Mouse (Mus musculus) skeletal muscle tissue, adult 2 months (tissue): ENCODE data around the gene Caap1.

Source experiments
- DNase-seq: peaks from one replicate; pipeline ENCODE4 v3.0.0-alpha.2; 2012; ENCODE audit warnings: low read depth, low spot score

The Caap1 gene

DNA sequence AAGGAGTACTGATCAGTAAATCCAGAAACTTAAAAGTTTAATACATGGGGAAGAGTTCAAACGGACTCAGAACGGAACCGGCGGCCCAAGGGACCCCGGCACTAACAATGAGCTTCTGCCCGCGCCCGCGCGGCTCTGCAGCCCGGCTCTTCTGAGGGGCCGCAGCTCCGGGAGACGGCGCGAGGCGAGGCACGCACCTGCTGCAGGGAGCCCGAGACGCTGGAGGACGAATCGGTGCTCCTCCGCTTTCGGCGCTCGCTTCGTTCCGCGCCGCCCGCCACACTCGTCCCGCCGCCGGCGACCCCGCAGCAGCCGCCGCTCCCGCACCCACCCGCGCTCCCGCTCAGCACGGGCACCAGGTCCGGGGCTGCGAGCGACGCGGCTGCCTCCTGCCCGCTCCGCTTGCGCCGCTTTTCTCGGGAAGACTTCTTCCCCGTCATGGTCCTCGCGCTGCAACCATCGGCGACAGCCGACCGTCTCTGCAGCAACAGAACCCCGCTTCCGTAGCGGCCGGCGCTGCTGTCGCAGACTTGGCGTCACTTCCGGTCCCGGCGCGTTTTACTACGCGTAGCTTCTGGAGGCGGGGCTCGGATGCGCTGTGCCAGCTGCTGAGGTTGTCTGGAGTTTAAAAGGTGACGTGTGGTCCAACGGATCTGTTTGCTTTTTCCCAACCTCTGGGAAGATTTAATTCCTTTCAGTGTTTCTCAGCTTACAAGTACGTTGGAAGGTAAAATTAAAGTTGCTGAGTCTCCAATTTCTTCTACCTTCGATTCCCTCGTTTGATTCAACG is at the start of gene Caap1, which contains the start of gene Gm10306:
Gene Caap1, minus strand, starts transcription at position 532 of the 790 bp plus-strand sequence.
Gene Gm10306, plus strand, starts transcription at position 282 of the 790 bp plus-strand sequence.
- peak; percentile 91 for DNase-seq

DNA sequence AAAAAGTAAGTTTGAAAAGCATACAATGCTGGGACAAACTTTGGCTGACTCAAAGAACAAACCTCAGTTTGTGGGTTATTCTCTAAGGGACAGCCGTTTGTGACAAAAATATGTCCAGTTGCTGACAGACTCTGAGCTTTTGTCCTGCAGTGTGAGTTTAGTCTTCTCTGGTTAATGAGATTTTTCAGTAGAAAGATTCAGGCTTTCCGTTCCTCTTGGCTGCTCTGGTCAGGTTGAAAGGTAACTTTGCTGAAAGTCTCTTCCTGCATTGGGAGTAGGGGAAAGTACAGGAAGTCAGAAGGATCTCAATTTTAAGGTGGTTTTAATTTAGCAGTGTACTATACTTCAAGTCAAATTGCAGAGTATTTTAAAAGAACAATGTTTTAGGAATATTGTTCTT is 49.0 kb upstream of the Caap1 start:
- no peak for DNase-seq

DNA sequence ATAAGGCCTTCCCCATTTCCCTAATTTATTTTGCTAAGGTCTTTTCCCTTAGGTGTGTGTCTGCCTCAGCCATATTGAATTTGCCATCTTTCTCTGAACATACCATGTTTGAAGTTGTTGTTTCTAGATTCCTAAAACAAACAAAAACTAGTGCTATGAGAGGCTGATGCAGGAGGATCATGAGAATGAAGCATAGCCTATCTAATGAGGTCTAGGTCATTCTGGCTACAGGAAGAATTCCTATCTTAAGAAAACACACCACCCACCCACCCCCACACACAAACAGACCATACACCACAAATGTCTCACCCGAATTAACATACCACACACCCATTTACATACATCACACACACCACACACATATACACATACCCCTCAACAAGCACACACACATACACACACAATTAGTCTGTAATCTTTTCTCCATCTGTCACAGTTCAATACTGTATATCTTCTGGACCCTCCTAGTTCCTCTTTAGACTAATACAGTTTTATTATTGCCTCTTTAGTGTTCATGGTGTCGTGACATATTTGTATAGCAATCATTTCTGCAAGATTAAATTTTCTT is 47.9 kb upstream of the Caap1 start:
- no peak for DNase-seq

DNA sequence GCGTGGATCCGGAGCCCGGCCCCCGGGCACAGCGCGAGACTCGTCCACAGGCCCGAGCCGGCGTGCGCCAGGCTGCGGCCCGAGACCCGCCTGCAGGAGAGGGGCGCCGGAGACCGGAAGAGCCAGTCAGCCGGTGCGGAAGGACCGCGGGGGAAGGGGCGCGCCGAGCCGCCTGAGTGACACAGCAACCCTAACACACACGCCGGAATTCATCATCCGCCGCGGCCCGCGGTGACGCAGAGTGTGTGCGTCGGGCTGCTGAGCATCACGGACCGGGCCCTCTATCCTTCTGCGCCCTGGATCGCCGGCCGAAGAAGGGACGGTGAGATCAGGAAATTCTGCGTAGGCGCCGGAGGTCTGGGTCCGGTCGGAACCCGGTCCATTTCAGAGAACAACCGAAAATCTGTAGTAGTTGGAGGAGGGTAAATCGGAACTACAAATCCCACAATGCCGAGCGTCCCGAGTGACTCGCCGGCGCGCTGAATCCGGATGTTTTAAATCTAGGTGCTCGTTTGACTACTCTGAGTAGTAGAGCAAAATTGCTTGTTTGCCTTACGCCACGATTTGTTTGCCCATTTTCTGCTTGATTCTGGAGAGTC is 46.5 kb upstream of the Caap1 start, which contains the start of gene Plaa:
Gene Plaa, minus strand, starts transcription at position 214 of the 599 bp plus-strand sequence.
- DNase-seq = peak; percentile 74

DNA sequence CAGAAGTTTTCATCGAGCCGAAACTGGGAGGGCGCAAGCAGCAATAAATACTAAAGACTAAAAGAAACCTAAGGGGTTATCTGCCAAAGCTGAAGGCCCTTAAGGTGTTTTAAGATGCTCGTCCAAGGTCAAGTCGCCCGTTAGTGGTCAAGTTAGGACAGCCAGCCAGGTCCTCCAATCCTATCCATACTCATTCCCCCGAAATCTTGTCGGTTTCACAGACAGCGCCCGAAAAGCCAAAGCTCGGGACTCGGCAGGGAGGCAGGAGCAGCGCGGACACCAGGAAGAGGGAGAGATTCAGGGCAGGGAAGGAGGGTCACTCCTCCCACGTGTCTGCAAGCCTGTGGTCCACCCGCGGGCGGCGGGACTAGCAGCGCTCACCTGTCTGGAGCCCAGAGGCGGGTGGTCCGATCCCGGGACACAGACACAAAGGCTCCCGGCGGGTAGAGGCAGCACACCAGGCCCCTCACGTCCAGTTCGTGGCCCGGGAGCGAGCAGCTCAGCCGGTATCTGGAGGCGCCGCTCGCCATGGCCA is 46.0 kb upstream of the Caap1 start:
- DNase-seq = no peak

DNA sequence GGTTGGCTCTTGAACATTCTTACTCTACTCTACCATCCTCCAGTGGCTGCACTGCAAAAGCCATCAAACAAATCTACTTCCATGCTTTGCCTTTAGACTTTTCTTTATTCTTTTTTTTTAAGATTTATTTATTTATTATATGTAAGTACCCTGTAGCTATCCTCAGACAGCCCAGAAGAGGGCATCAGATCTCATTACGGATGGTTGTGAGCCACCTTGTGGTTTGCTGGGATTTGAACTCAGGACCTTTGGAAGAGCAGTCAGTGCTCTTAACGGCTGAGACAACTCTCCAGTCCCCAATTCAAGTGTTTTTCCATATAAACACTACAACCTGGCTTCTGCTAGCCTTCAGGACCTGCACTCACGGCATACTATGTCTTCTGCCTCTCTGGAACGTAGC is 44.8 kb upstream of the Caap1 start:
- DNase-seq = no peak

DNA sequence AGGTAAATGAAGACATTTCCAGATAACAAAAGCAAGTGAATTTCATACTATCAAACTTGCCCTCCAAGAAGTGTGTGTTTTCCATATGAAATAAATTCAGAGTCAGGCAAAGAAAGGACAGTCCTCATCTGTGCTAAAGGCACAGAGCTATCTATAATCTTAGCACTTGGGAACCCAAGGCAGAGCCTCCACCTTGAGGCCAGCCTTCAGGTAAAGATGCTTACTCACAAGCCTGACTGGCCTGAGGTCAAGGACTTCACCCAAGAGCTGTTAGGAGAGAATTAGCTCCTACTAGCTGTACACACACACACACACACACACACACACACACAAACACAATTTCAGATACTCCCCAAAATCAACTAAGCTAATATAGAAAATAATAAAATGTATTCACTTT is 36.1 kb upstream of the Caap1 start:
- DNase-seq = no peak

DNA sequence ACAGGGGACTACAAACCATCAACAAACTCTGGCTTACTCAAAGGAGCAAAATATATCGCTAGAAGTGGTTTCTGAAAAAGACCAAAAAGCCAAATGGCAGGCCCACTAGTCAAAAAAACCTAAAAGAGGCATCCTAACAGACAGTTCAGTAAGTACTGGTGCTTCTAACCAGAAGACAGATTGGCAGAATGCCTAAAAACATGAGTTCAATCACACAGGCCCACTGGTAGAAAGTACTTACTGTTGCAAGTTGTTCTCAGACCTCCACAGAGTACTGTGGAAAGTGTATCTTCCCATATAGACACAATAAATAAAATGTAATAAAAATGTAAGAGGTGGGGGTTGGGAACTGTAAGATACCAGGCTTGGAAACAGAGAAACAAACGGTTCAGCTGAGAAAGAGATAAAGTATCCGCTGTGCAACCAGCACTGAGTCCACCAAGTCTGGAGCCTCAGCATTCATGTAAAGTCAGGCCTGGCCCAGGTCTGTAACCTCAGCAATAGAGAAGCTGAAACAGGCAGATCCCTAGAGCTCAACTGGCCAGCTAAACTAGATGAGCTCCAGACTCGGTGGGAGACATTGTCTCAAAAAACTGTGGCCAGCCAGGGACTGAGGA is 35.3 kb upstream of the Caap1 start:
- no peak for DNase-seq

DNA sequence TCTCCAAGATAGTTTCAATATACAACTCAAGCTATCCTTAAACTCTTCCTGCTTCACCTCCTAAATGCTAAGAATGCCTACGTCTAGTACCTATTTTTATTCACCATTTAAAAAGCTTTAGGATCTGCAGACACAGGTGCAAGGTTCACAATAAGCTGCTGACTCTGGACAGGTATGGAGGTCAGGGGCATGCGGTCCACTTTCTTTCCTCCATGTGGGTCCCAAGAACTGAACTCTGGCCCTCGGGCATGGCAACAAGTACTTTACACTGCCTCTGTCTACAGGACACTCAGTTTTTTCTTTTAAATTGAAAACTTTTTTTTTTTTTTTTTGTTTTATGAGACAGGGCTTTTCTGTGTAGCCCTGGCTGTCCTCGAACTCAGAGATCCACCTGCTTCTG is 16.1 kb upstream of the Caap1 start:
- DNase-seq = no peak

DNA sequence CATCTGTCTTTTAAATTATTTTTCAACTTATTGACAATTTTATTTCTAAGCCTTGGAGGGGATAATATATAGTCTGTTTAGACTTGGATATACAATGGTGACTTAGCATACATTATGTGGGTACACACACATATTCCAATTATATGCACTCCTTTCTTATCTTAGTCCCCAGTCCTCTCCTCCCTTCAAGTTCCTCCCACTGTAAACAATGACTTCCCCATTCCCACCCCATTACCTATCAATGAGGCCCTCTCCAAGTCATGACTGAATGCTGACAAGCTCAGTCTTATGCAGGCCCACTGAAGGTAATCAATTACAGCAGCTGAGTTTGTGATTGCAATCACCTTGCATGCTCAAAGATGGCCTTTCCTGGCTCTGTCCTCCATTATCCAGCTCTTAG is 7.7 kb upstream of the Caap1 start:
- DNase-seq = no peak

DNA sequence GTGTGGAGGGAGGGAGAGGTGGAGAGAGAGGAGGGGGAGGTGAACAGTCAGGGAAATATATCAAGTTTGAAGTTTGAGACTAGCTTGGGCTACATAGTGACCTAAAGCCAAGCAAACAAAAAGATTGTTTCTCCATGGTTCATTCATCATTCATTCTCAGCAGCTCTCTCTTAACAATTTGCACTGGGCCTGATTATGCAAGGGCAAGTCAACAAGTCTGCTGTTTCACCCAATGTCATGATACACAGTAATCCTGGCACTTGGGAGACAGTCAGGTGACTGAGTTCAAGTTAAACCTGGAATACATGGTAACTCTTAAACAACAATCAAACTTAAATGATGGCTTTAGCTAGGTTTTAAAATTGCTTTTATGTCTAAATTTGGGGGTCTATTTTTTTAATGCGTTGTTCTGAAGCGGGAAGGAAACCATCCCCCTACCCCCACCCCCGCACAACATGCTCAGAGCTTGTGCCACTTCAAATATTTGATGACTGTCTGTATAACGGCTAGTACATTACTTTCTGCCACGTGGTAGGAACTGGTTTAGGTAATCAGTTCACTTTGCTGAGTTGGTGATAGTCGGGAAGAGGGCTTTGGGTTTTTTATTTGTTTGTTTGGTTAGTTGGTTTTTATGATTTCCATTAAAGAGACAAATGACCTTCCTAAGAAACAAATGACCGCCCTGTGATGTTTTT is 5.5 kb upstream of the Caap1 start:
- no peak for DNase-seq

DNA sequence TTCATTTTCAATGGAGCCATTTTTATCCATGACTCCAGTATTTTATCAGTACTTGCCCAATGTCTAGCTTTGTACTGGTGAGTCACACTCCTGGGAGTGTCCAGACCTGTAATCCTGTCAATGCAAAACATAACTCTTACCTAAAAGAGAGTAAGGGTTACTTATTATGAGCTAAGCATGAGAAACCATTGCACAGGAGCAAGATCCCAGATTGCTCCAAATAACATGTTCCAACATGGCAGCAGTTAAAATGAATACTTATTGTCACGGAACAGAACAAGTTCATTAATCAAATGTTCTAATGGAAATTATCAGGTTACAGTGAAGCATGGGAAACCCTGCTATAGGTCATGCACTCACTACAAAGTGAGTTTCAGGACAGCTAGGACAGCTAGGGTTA is 3.7 kb upstream of the Caap1 start:
- DNase-seq = no peak

DNA sequence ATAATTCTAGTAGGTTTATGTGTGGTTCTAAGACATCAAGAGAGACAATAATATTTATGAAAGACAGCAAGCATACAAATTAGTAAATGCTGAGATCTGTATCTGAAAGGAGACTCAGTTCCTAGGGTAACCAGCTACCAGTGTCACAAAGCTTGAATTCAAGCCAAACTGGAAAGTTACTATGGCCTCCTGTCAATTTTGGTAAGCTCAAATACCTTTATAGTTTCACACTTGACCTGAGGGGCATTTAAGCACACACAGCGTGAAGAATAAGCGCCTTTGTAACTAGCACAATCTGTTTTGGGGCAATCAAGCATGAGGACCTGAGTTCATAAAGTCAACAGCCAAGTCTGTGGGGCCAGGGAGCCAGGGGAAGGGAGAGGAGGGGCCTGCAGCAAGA is 2.7 kb upstream of the Caap1 start:
- no peak for DNase-seq

DNA sequence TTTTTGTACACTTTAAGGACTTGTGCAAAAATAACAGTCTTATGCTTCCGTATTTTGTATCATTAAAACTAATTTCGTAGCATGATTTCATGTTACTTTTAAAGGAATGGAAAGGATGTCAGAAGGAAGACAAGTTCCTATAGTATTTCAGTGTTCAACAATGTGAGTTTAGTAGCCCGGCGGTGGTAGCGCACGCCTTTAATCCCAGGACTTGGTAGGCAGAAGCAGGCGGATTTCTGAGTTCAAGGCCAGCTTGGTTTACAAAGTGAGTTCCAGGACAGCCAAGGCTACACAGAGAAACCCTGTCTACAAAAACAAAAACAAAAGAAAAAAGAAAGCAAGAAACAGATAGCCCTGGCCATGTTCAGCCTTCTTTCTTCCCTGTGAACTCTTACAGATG is 549 bp upstream of the Caap1 start:
- no peak for DNase-seq

DNA sequence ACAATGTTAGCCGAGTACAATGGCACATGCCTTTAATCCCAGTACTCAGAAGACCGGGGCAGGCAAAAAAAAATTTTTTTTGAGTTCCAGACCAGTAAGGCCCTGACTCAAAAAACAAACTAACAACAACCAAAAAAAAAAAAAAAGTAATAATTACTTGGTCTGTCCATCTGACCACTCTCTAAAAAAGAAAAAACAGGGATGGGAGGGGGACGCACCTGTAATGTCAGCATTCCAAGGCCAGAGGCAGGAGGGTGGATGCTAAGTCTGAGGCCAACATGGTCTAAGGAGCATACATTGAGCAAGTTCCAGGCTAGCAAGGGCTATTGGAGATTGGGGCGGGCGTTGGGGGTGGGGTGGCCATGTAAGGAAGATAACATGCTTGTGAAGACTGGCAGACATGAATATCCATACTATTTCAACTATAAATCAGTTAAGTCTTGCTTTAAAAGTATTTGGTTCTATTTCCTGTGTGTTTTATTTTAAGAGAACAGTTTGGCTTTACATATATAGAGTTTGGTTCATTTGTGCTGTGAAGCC is 1.6 kb downstream of the Caap1 start:
- DNase-seq = no peak

DNA sequence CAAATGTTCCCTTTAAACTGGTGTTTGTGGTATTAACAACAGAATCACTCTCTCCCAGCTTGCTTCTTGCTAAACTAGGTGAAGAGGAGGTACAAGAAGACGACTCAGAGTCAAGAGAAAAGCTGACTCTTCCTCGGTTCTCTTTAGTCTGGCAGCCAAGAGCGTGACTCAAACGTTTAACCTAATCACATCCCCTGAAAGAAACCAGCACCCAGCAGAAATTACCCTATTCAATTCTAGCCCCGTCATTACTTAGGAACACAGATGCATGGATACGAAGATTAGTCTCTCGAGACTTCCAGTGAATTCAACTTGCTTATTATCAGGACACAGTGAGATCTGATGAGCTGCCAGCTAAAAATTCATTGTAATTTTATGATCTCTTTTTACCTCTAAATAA is 12.3 kb downstream of the Caap1 start:
- DNase-seq = no peak

DNA sequence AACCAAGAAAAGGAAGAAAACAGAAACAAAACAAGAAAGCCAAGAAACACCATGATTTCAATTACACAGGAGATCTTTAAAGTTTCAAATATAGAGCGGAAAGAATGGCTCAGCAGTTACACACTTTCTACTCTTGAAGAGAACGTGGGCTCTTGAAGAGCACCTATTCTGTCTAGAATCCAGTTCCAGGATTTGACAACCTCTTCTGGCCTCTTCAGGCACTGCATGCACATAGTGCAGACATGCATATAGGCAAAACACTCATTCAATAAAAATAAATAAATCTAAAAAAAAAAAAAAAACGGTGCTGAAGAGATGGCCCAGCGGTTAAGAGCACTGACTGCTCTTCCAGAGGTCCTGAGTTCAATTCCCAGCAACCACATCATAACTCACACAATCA is 13.6 kb downstream of the Caap1 start:
- DNase-seq = no peak

DNA sequence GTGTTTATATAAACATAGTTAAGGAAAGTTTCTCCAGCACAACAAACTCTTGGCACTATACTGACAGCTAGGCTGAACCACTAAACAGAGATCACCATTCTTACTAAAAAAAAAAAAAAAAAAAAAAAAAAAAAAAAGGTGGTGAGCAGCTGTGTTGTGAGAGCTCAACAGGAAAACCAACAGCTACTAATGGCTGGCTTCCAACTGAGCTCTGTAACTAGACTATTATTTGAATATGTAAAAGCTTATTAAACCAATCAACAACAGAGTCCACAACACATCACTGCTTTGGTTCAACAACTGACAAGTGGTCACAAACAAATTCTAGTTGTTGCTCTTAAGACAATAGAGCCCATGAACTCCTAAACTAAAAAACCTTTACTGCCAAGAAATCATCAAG is 23.4 kb downstream of the Caap1 start:
- DNase-seq = no peak

DNA sequence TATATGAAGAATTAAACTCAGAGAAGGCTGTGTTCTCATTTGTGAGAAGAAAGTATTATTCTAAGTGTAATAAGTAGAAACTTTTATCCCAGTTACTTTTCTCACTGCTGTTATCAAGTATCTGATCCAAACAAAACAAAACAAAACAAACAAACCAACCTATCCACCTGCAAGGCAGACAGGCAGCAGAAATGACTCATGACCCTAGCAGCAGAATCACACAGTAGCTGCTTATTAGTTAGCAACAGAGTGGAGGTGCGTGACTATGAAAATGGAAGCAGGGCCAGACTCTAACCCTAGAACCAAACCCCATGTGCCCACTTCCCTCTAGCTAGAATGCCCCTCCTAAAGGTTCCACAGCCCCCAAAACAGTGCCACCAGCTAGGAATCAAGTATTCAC is 27.1 kb downstream of the Caap1 start:
- no peak for DNase-seq

DNA sequence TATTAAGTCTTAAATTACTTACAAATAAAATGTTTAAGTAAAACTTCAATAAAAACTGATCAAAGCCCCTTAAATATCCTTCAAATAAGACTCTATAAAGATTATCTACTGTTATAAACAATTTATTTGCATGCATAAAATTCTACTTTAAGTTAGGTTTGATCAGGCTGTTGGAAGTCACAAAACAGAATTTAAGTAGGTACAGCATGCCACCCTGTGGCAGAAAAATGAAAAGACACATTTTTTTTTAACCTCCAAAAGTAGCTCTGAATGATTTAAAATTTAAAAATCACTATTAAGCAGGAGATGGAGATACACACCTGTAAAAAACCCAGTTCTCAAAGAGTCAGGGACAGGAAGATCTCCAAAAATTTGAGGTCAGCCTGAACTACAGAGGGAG is 33.3 kb downstream of the Caap1 start:
- no peak for DNase-seq

DNA sequence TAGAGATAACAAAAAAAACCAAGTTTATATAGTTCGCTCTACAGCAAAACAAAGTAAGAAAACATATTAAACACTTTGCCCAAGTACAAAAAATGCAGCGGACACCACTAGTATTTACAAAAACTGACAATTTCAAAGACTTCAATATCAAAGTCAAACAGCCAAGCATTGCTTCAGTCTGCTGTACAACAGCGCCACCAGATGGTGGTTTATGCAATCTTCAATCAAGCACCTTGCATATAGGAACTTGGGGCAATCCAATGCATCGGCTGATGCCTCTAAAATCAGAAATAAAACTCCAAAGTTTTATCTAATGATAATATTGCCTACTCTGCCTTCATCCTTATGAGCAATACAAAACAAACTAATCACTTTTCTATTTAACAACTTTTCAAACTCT is 39.0 kb downstream of the Caap1 start:
- peak; percentile 43 for DNase-seq
